Mouse (Mus musculus) heart, adult 18-20 months (tissue): ENCODE data around the gene Mark2. TPM values are rescaled to one million over a fixed set of nuclear protein-coding genes. Genes with fewer than 3 reads are reported as not detected.
A peak's percentile ranks its signal among the peaks of the same experiment; 100 is the strongest.
"Not testable (repeated sequence)": the region's sequence is repeated elsewhere in the genome, so short reads cannot be mapped to it uniquely, and the experiment has no call there.

Source experiments
- DNase-seq, 2 experiments: peaks; one replicate each; pipeline ENCODE4 v3.0.0; 2021 to 2022; ENCODE audit warnings: mixed read lengths in 1 of 2
- long read RNA-seq, 2 experiments: library from polyadenylated mRNA; stranded (forward); transcript quantifications; one replicate each; pipeline ENCODE4 v2.0.0; 2021
- total RNA-seq, 2 experiments: library from RNA; stranded (reverse); gene quantifications; 2 replicates each; pipeline ENCODE4 v1.2.3; 2021

The Mark2 gene
- total RNA-seq = 10 to 100 TPM; 43.3 to 49.9 TPM
- long read RNA-seq, experiment 1, full-length matches to known transcripts = 13 of 32 reads
- long read RNA-seq, experiment 1, partial matches to known transcripts = 2 of 32 reads
- long read RNA-seq, experiment 1, other reads (novel, unspliced or antisense) = 17 of 32 reads
- long read RNA-seq, experiment 2, full-length matches to known transcripts = 13 of 23 reads
- long read RNA-seq, experiment 2, partial matches to known transcripts = 0 of 23 reads
- long read RNA-seq, experiment 2, other reads (novel, unspliced or antisense) = 10 of 23 reads

- DNase-seq = peak; percentile 99 to 100
Measured at GRCm38 (mm10) chr19:7341512-7342397, at the start of gene Mark2. Mark2 (minus strand) TSS chr19:7341860.

- DNase-seq = no peak
Measured at GRCm38 (mm10) chr19:7388488-7388887, 46.8 kb upstream of the Mark2 start.

GRCm38 (mm10) chr19:7386042-7386441 is 44.4 kb upstream of the Mark2 start:
- no peak for DNase-seq

- DNase-seq = peak; percentile 98 to 100
Measured at GRCm38 (mm10) chr19:7382903-7383865, 41.5 kb upstream of the Mark2 start, which contains the start of gene Spindoc. Spindoc (minus strand) TSS chr19:7382994.

GRCm38 (mm10) chr19:7382248-7382902 is 40.7 kb upstream of the Mark2 start:
- DNase-seq = peak; percentile 59 to 77

- DNase-seq = no peak
Measured at GRCm38 (mm10) chr19:7381906-7382247, 40.2 kb upstream of the Mark2 start.

GRCm38 (mm10) chr19:7377639-7378038 is 36.0 kb upstream of the Mark2 start:
- no peak for DNase-seq

GRCm38 (mm10) chr19:7374491-7374890 is 32.8 kb upstream of the Mark2 start:
- DNase-seq = no peak

GRCm38 (mm10) chr19:7369469-7369868 is 27.8 kb upstream of the Mark2 start:
- not testable (repeated sequence) for DNase-seq

GRCm38 (mm10) chr19:7353636-7354035 is 12.0 kb upstream of the Mark2 start:
- DNase-seq = no peak

- no peak for DNase-seq
Measured at GRCm38 (mm10) chr19:7352809-7353495, 11.3 kb upstream of the Mark2 start.

GRCm38 (mm10) chr19:7349993-7350392 is 8.3 kb upstream of the Mark2 start:
- no peak for DNase-seq

- DNase-seq = peak; percentile 26 to 52
Measured at GRCm38 (mm10) chr19:7345235-7345755, 3.6 kb upstream of the Mark2 start.

- DNase-seq = no peak
Measured at GRCm38 (mm10) chr19:7342646-7343045, 986 bp upstream of the Mark2 start.

- no peak for DNase-seq
Measured at GRCm38 (mm10) chr19:7340780-7341475, 732 bp downstream of the Mark2 start.

GRCm38 (mm10) chr19:7340371-7340779 is 1.3 kb downstream of the Mark2 start:
- peak in 1 of 2 experiments; percentile 55 for DNase-seq

- DNase-seq = peak in 1 of 2 experiments; percentile 30
Measured at GRCm38 (mm10) chr19:7339867-7340266, 1.8 kb downstream of the Mark2 start.

GRCm38 (mm10) chr19:7339026-7339425 is 2.6 kb downstream of the Mark2 start:
- DNase-seq = peak; percentile 45 to 57

- no peak for DNase-seq
Measured at GRCm38 (mm10) chr19:7337781-7338342, 3.8 kb downstream of the Mark2 start.

- no peak for DNase-seq
Measured at GRCm38 (mm10) chr19:7335656-7336055, 6.0 kb downstream of the Mark2 start.
